Mouse (Mus musculus): ENCODE measurements around the gene Usp18. TPM values are rescaled to one million over a fixed set of nuclear protein-coding genes. Genes with fewer than 3 reads are reported as not detected.
A peak's percentile ranks its signal among the peaks of the same experiment; 100 is the strongest.

Gene Usp18
- polyA plus RNA-seq, 1 experiment from 2014 or later = 1.6 TPM

DNA sequence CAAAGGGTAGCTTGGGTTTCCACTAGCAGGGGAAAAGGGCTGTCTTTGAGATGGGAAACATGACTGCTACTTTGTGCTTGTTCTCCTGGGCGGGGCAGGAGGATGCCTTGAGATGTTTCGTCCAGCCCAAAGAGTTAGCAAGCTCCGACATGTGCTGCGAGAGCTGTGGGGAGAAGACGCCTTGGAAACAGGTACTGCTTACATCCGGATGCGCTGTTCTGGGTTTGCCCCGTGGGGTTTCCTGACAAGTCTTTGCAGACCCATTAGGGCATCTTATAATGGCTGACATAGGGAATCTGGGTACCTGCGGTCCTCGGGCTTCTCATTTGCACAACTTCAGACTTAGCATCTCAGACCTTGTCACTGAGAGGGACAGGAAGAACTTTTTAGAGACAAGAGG lies 16.3 kb downstream of the Usp18 start:
- Histone ChIP-seq H3K27me3 (no peaks in the 10 kb centered on the region), H3K36me3 (no peaks in the 10 kb centered on the region), H3K4me1 (no peaks in the 10 kb centered on the region), H3K4me2 (replicated peaks) (no peak overlapping the region), H3K27ac (no peak overlapping the region), H3K4me3 (no peak overlapping the region), H3K9ac (no peak overlapping the region), H3K9me3 (no peaks in the 10 kb centered on the region)
- WGBS = 86% methylated on average over 10 of the region's 10 CpGs
- ATAC-seq (ENCODE audit: insufficient number of reproducible peaks, insufficient read depth, low FRiP score, low TSS enrichment) = no peak

DNA sequence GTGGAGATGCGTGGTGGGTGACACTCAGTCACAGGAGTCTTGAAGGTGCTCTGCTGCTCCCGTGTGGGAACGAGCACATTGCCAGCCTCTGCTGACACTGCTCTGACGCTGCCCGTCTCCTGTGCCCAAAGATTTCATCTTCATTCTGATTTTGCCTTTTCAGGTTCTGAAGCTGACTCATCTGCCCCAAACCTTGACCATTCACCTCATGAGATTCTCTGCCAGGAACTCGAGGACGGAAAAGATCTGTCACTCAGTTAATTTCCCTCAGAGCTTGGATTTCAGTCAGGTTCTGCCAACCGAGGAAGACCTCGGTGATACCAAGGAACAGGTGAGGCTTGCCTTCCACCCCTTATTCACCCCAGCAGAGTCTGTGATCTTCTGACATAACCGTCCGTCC lies 16.8 kb downstream of the Usp18 start:
- 85% methylated on average over 11 of the region's 11 CpGs for WGBS
- no peak overlapping the region for H3K9ac ChIP-seq
- H3K27me3 ChIP-seq = no peaks in the 10 kb centered on the region
- H3K4me2 ChIP-seq (replicated peaks) = no peak overlapping the region
- no peak overlapping the region for H3K27ac ChIP-seq
- no peak overlapping the region for H3K4me3 ChIP-seq
- H3K9me3 ChIP-seq = no peaks in the 10 kb centered on the region
- ATAC-seq (ENCODE audit: insufficient number of reproducible peaks, insufficient read depth, low FRiP score, low TSS enrichment) = no peak
- no peaks in the 10 kb centered on the region for H3K36me3 ChIP-seq
- H3K4me1 ChIP-seq = no peaks in the 10 kb centered on the region

DNA sequence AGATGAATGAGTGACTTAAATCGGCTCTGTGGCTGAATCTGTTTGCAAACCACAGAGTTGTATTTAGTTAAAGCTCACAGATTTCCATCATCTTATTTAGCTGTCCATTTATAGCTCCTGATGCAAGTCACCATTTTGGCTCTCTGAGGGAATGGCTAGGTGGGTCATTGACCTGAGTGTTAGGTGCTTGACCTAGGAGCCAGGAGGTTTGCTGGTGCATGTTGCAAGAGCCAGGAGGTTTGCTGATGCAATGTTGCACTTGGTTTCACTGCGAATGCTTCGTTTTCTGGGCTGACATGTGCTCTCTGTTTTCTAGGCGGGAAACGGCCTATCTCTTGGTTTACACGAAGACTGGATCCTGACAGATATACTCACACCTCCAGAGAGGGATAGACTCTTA lies 24.4 kb downstream of the Usp18 start:
- H3K9ac ChIP-seq = no peak overlapping the region
- no peaks in the 10 kb centered on the region for H3K36me3 ChIP-seq
- ATAC-seq (ENCODE audit: insufficient number of reproducible peaks, insufficient read depth, low FRiP score, low TSS enrichment) = no peak
- no peak overlapping the region for H3K4me2 ChIP-seq (replicated peaks)
- H3K27ac ChIP-seq = no peak overlapping the region
- WGBS = 84% methylated on average over 6 of the region's 6 CpGs
- H3K4me1 ChIP-seq = no peaks in the 10 kb centered on the region
- no peak overlapping the region for H3K4me3 ChIP-seq
- no peaks in the 10 kb centered on the region for H3K9me3 ChIP-seq
- no peaks in the 10 kb centered on the region for H3K27me3 ChIP-seq

DNA sequence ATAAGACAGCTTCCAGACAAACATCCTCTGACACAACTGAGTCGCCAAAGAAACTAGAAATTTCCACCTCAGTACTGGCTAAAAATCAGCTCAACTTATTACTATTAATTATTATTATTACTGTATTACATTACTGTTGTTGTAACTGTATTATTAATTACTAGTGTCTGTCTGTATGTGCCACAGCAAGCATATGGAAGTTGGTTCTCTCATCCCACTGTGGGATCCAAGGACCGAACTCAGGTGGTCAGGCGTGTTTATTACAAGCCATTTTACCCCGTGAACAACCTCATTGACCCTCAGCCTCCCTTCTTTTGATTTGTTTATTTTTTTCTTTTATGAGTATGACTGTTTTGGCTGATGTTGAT lies 26.0 kb downstream of the Usp18 start:
- peak overlapping the region; percentile 53; the same call in 1 of the 2 replicates for H3K4me2 ChIP-seq (replicated peaks)
- H3K4me1 ChIP-seq = no peaks in the 10 kb centered on the region
- H3K27ac ChIP-seq = no peak overlapping the region
- 13% methylated on average over 4 of the region's 4 CpGs for WGBS
- H3K9ac ChIP-seq = no peak overlapping the region
- H3K27me3 ChIP-seq = no peaks in the 10 kb centered on the region
- no peaks in the 10 kb centered on the region for H3K9me3 ChIP-seq
- ATAC-seq (ENCODE audit: insufficient number of reproducible peaks, insufficient read depth, low FRiP score, low TSS enrichment) = no peak
- H3K36me3 ChIP-seq = no peaks in the 10 kb centered on the region
- H3K4me3 ChIP-seq = no peak overlapping the region

DNA sequence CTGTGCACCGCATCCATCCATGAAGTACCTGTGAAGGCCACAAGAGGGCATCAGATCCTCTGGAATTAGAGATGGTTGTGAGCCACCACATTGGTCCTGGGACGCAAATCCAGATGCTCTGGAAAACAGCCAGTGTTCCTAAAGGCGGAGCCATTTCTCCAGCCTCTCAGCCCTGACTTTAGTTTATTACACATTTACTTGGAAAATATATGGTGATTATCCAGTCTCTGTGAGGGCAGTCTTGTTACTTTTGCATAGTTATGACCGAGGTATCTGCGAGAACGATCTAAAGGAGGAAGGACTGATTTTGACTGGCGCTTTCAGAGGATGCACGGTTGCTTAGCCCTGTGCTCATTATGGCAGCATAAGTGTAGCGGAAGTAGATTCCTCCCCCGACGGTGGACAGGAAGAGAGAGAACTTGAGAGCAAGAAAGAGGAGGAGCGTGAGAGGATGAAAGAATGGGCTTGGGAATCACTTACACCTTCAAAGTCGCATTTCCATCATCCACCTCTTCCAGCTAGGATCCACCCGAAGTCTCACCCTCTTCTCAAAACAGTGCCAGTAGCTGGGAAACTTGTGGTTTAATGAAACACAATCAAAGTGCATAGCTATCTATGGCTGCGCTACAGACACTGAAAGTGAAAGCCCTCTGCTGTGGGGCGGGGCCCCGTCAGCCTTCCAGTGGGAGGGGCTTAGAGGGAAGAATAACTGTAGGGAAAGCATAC lies 26.5 kb downstream of the Usp18 start:
- Histone ChIP-seq H3K27me3 (no peaks in the 10 kb centered on the region), H3K4me1 (no peaks in the 10 kb centered on the region), H3K4me3 (peak overlapping the region; percentile 36), H3K9ac (peak overlapping the region; percentile 8; the same call in 1 of the 2 replicates), H3K27ac (peak overlapping the region; percentile 78), H3K4me2 (replicated peaks) (peak overlapping the region; percentile 53), H3K36me3 (no peaks in the 10 kb centered on the region), H3K9me3 (no peaks in the 10 kb centered on the region)
- WGBS = 13% methylated on average over 17 of the region's 17 CpGs
- ATAC-seq (ENCODE audit: insufficient number of reproducible peaks, insufficient read depth, low FRiP score, low TSS enrichment) = peak; percentile 85

DNA sequence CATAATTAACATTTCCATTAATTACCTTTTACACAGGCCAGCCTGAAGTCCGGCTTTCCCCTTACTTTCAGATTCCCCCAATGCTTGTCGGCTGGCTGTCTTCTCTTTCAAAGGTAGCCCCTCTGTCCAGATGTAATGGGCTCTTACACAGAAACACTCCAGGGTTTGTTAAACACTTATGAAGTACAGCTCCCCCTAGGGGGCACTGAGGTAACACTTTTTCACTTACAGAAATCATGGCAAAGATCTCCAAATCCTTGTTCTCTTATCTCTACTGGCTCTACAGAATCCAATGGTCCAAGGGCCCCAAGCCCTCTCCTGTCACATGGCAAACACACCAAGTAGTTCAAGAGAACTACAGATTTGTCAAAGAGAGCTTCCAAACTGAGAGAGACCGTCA lies 28.6 kb downstream of the Usp18 start:
- H3K4me3 ChIP-seq = no peak overlapping the region
- H3K9me3 ChIP-seq = no peaks in the 10 kb centered on the region
- no peak overlapping the region for H3K4me2 ChIP-seq (replicated peaks)
- no peak overlapping the region for H3K27ac ChIP-seq
- H3K9ac ChIP-seq = no peak overlapping the region
- 79% methylated on average over 3 of the region's 3 CpGs for WGBS
- H3K36me3 ChIP-seq = no peaks in the 10 kb centered on the region
- H3K27me3 ChIP-seq = no peaks in the 10 kb centered on the region
- no peaks in the 10 kb centered on the region for H3K4me1 ChIP-seq
- no peak for ATAC-seq (ENCODE audit: insufficient number of reproducible peaks, insufficient read depth, low FRiP score, low TSS enrichment)

DNA sequence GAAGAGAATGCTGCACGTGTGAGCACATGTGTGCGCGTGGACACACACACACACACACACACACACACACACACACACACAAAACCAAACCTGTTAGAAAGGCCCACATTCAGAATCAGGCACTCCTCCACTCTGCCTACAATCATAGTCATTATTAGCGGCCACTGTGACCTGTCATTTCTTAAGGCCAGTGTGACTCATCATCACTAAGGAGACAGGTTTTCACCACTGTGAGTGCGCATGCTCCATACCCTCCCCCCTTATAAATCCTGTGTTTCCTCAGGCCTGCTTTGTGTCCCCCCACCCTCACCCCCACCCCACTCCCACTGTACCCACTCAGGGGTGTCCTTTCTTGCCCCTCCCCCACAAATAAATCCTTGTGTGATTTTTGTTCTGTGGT lies 38.4 kb downstream of the Usp18 start:
- Histone ChIP-seq H3K4me2 (replicated peaks) (no peak overlapping the region), H3K4me3 (no peak overlapping the region), H3K9me3 (no peaks in the 10 kb centered on the region), H3K4me1 (no peaks in the 10 kb centered on the region), H3K27ac (no peak overlapping the region), H3K27me3 (no peaks in the 10 kb centered on the region), H3K9ac (no peak overlapping the region), H3K36me3 (no peaks in the 10 kb centered on the region)
- ATAC-seq (ENCODE audit: insufficient number of reproducible peaks, insufficient read depth, low FRiP score, low TSS enrichment) = no peak
- WGBS = 83% methylated on average over 5 of the region's 5 CpGs

DNA sequence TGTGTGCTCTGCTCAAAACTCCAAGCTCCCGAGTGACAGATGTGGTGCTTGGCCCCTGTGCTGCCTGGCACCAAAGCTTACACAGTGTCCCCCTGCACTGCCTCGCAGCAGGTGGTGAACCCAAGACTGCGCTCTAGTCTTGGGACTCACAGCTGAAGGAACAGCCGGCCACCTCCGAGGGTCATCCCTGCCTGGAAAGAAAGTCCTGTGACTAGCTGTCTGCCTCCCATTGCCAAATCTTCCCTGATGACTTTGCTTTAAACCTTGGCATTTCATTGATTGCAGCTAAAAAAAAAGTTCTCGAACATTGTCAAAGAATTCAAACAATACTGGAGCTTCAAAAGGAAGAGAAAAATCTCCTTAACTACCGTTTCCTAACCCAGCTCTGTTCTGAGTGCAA lies 53.6 kb downstream of the Usp18 start:
- Histone ChIP-seq H3K4me1 (peaks cover 11% of the 10 kb centered on the region; the same call in 1 of the 2 replicates), H3K9me3 (no peaks in the 10 kb centered on the region), H3K4me2 (replicated peaks) (no peak overlapping the region), H3K9ac (no peak overlapping the region), H3K27ac (no peak overlapping the region), H3K27me3 (no peaks in the 10 kb centered on the region), H3K36me3 (no peaks in the 10 kb centered on the region), H3K4me3 (no peak overlapping the region)
- ATAC-seq (ENCODE audit: insufficient number of reproducible peaks, insufficient read depth, low FRiP score, low TSS enrichment) = no peak
- 56% methylated on average over 7 of the region's 7 CpGs for WGBS

DNA sequence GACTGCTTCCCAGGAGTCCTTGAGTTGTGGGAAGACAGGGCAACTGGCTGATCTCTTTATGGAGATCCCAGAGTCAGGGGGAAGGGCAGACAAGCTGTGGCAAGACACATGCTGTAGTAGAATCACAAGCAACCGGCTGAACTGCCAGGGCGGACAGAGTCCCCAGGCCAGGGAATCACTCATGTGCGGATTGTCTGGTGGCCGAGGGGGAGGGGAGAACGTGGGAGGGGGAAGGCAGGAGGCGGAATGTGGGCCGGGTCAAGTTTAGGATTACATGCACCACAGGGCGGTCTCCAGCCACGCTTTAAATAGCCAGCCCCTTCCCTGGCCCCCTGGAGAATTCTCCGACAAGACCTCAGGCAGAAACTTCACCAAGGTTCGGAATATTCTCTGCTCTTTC lies 54.2 kb downstream of the Usp18 start, which contains the start of gene Slc6a13:
TSS of gene Slc6a13 (plus strand) at position 274 of the 400 bp plus-strand sequence.
- ATAC-seq (ENCODE audit: insufficient number of reproducible peaks, insufficient read depth, low FRiP score, low TSS enrichment) = peak; percentile 70; the same call in 1 of the 2 replicates

DNA sequence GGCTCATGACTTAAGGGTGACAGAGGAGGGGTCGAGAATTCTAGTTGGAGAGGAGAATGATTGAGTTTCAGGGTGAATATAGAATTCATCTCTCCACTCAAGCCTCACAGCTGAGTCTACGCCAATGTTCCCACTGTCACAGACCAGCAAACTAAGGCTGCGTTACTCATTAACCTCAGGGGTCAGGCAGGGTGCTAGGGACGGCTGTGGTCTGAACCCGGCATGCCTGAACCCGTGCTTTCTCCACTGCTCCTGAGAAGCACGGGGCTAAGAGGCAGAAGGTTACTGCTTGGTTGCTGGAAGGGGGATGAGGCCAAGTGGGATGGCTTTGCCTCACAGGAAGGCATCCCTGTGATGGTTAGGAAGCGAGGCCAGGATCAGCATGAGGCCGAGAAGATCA lies 54.8 kb downstream of the Usp18 start:
- WGBS = 44% methylated on average over 9 of the region's 9 CpGs
- Histone ChIP-seq H3K4me3 (no peak overlapping the region), H3K36me3 (no peaks in the 10 kb centered on the region), H3K27me3 (no peaks in the 10 kb centered on the region), H3K9me3 (no peaks in the 10 kb centered on the region), H3K27ac (no peak overlapping the region), H3K4me2 (replicated peaks) (peak overlapping the region; percentile 29; the same call in 1 of the 2 replicates), H3K4me1 (peaks cover 11% of the 10 kb centered on the region; the same call in 1 of the 2 replicates), H3K9ac (no peak overlapping the region)
- ATAC-seq (ENCODE audit: insufficient number of reproducible peaks, insufficient read depth, low FRiP score, low TSS enrichment) = no peak

More for the DNA sequence above, 54.2 kb downstream of the Usp18 start, which contains the start of gene Slc6a13:
- Histone ChIP-seq H3K4me3 (no peak within 1 kb of the TSS), H3K9ac (no peak within 1 kb of the TSS), H3K4me1 (peaks cover 11% of the 10 kb centered on the region; the same call in 1 of the 2 replicates), H3K27ac (no peak within 1 kb of the TSS), H3K4me2 (replicated peaks) (peak within 1 kb of the TSS; percentile 29), H3K27me3 (no peaks in the 10 kb centered on the region), H3K36me3 (no peaks in the 10 kb centered on the region), H3K9me3 (no peaks in the 10 kb centered on the region)
- WGBS = 1% methylated on average over 11 of the region's 11 CpGs

DNA sequence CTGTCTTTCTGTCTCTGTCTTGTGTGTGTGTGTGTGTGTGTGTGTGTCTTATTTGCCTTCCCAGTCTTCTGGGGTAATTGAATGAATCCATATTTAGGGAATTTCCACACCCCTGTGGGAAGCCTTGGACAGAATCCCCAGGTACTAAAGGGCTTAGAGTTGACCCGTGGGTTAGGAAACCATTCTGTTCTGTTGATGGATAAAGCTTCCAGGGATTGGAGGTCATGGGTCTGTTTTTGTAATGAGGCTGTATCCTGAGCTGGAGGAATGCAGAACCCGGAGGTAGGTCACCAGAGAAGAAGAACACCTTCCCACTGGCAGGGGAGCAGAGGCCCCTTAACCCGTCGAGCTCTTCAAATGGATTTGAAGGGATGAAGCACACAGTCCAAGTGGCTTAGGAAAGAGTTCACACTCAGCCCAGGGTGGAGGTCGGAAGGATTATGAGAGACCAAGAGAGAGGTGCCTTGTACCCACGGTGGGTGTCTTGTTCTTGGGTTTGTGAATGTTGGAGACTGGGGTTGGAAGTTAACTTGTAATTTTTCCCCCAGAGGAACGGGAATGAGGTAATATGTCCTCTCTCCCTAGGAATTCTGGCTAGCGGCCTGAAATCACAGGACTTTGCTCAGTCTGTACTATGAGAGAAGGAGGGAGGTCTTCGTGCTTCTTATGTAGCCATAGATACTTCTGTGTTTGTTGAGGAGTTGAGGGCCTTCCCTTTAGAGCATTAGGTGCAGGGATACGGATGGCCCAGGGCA lies 57.9 kb downstream of the Usp18 start:
- Histone ChIP-seq H3K4me1 (peaks cover 11% of the 10 kb centered on the region; the same call in 1 of the 2 replicates), H3K9me3 (no peaks in the 10 kb centered on the region), H3K36me3 (no peaks in the 10 kb centered on the region), H3K9ac (no peak overlapping the region), H3K4me3 (no peak overlapping the region), H3K27me3 (no peaks in the 10 kb centered on the region), H3K27ac (no peak overlapping the region), H3K4me2 (replicated peaks) (no peak overlapping the region)
- 64% methylated on average over 10 of the region's 10 CpGs for WGBS
- ATAC-seq (ENCODE audit: insufficient number of reproducible peaks, insufficient read depth, low FRiP score, low TSS enrichment) = no peak

DNA sequence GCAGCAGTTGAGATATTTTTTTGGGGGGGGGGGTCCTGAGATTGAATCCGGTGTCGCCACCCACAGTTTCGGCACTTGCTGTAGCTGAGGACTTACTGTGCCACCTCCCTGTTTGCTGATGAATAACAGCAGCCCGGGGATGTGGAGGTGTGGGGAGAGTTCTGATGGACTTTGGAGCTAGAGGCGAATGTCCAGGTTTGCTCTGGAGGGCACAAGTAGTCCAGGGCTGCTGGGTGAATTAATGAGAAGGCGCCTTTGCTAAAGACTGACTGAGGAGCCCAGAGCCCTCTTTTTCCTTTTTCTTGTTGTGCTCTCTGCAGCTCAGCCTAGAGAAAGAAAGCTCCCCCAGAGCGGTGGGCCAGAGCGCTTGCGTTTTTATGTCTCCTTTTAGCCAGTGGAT lies 58.9 kb downstream of the Usp18 start:
- Histone ChIP-seq H3K36me3 (no peaks in the 10 kb centered on the region), H3K27ac (no peak overlapping the region), H3K27me3 (no peaks in the 10 kb centered on the region), H3K9me3 (no peaks in the 10 kb centered on the region), H3K4me3 (no peak overlapping the region), H3K4me2 (replicated peaks) (no peak overlapping the region), H3K9ac (no peak overlapping the region), H3K4me1 (peaks cover 10% of the 10 kb centered on the region; the same call in 1 of the 2 replicates)
- no peak for ATAC-seq (ENCODE audit: insufficient number of reproducible peaks, insufficient read depth, low FRiP score, low TSS enrichment)
- WGBS = 79% methylated on average over 9 of the region's 9 CpGs

Measured in embryonic facial prominence, embryonic 12.5 days (tissue).